Mouse (Mus musculus) ovary, postnatal 10 days (tissue): ENCODE data around the gene Slc4a10.

Experiments used
- DNase-seq: peaks from one replicate; pipeline ENCODE4 v3.0.0; 2022; ENCODE audit warnings: low spot score

Slc4a10 gene

DNA sequence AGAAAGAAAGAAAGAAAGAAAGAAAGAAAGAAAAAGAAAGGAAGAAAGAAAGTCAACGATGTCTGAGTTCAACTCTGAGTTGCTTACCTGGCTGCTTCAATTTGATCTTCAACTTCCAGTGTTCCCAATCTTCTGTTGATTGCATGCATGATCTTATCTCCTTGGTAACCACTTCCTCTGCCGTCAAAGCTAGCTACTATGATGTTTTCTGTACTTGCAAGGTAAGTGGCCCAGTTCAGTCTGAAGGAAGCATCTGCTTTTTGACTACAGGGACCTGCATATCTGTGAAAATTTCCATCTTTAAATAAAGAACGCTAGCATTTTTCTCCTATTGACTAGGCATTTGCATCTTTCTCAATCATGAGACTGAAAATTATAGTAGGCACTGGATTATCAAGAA is 305.8 kb downstream of the Slc4a10 start:
- DNase-seq, result no peak

DNA sequence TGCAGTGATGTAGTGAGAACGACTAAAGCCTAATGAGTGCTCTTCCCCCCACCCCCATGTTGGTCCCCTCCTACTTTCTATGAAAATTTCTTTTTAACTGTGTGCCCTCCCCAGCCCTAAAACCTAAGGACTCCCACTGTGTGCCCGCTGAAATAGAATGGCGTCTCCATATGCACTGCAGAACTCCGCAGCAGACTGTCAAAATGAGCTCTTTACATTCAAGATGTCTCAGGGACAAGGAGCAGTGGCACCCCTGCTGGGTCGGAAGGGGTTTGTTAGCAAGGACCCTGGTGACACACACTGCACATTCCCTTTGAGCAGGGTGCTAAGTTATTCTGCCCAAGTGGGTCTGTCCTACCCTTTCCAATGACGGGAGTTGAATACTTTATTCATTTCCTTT is 309.5 kb downstream of the Slc4a10 start:
- DNase-seq, result no peak

DNA sequence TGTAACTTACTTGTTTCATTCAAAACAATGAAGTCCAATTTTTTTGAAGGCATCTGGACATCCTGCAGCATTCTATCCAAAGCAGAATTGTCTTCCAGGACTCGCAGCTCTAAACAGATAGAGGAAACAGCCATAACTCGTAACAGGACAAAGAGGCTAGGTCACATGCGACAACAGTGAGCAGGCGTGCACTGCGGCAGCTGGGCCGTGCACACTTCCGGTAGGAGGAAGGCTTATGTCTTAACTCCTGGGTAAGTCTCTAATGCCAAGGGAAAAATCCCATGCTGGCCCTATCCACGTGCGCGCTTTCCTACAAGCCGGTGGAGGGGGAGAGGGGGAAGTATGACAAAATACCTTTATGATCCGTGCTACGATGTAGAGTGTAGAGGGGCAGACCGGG is 310.3 kb downstream of the Slc4a10 start:
- DNase-seq, result no peak

DNA sequence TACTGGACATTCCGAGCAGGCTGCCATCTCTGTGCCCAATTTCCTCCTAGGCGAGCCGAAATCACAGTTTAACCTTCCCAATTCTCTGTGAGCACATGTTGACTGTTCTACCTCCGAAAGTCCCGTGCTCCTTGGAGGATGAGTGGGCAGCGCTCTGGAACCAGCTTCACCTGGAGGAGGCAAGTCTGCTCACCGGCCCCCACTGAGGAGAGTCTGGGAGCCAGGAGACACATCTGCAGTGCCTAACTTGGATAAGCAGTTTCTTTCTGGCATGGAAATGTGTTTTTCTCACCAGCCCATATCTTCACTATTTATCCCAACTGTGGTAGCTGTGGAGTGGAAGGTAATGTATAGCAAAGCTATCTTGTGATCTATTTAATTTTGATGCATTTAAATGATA is 311.0 kb downstream of the Slc4a10 start:
- no peak for DNase-seq

DNA sequence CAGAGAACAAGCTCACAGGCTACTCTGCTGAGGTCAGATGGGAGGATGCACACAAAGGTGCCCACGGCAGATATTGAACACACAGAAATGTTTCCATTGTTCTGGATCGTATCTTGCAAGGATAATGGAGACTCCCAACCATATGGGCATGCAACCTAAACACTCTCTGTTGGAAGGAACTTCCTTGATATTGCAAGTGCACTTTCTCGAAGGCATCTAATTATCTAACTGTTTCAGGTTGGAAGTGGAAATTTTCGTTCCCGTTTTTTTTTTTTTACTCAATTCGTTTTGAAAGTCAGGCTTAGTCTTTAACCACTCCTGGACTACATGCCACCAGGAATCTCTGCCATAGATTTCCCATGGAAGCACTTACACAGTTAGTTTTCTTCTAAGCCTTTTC is 314.6 kb downstream of the Slc4a10 start:
- no peak for DNase-seq

DNA sequence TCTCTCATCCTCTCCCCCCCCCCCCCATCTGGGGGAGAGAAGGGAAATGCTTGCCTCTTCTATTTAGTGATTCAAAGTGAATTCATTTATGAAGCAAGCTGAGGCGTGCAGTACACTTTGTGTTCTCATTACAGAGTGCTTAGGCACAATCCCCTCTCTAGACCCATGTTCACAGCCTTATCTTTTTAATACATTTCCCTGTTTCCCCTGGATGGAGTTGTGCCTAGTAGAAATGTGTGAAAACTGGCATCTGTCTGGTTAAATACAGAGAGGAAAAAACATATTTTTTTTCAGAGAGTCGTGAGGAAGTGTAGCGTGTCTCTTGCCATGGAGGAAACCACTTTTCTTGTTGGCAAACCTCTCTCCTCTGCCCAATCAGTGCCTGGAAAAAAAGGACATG is 315.3 kb downstream of the Slc4a10 start:
- DNase-seq, result no peak

DNA sequence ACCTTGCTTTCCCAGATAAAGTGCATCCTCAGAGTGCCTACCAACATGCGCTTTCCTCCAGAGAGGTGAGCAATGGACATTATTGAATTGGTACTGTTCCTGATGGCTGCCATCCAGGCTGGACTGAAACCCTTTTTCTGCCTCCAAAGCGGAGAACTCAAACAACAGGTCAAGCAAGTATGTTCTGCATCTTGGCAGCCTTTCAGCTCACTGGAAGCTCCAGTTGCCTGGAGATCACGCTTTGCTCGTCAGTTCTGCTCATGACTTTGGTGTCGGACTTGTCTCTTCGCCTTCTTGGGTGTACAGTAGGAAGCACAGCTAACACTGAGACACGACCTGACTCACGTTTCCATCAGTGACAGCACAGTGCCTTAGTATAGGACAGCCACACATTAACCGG is 315.9 kb downstream of the Slc4a10 start:
- DNase-seq, result peak; percentile 9

DNA sequence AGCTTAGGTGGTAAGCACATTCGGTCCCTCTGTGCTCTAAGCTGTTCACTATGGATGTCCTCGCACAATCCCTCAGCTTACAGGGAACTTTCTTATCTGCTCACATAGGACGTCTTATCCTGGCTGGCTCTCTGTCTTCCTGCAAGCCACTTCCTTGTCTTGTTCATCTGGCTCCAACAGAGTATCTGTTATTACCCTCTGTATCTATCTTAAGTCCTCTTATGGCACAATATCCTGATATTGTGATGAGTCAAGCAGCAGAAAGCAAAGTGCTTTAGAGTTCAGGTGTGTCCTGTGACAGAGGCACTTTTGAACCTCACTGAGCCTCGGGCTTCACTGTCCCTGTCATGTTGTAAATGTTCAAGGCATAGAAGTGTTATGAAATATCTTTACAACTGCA is 317.3 kb downstream of the Slc4a10 start:
- DNase-seq, result no peak

DNA sequence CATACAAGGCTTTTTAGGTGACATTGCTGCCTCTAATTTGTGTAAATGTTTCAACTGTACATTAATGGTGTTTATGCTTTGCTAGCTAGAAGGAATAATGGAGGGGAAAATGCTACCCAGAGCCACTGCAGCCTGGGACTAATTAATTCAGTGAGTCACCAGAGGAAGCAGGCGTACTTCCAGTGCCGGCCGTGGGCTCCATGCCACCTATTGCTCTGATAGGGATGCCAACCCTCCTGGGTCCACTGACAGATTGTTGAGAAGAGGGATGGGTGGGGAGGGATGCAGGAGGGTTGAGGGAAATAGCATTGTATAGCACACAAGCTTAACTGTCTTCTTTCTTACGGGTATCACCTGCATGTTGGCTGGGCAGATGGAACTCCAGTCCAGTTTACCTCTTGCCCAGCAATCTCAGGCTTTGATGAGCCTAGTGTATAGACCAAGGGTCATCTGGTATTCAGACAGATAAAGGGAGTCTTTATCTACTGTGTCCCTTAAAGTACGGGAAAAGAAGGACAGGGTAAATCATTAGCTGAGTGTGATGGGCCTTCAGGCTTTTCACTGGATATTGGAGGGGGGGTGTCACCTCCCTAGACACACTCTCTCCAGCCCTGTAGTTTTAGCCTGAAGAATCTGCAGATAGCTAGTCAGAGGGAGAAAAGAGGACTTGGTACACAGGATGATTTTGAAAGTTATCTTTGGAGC is 322.2 kb downstream of the Slc4a10 start:
- no peak for DNase-seq

DNA sequence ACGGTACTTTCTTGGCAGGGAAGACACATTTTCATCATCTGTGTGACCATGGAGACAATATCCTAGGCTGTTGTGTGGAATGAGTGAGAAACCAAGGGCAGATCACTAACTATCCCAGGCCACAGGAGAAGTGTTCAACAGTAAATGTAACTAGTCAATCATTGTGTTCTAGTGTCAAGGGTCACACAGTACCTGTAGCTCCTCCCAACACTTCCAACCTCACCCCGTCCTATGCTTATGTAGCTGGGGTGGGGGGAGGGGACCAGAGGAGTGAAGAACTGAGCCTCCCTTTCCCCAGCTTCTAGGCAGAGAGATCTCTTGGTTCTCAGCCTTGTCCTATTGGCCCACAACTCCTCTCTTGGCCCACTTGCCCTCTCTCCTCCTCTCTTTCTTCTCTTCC is 323.8 kb downstream of the Slc4a10 start:
- no peak for DNase-seq

DNA sequence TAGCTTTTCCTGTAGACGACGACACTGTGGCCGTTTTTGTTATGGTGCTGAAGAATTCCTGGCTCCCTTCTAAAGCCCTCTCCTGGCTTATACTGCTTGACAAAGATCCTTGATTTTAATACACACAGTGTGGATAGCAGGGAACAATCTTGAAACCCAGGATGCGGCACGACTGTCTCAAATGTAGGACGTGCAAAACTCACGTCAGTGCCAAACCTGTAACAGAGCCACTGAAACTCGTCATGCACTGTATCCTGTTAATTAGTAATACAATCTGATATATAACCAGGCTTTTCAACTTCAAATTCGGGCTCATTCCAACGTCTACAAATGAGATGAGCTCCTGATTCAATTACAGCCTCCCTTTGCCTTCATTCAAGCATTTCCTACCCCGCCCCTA is 327.4 kb downstream of the Slc4a10 start:
- no peak for DNase-seq
